Mouse (Mus musculus) skeletal muscle tissue, postnatal 0 days (tissue): ENCODE results near the gene Asprv1. TPM values are rescaled to one million over a fixed set of nuclear protein-coding genes. Genes with fewer than 3 reads are reported as not detected.

Source experiments
- polyA plus RNA-seq: library from polyadenylated mRNA; unstranded; fragments of >200 nt; fragmentation: Nextera tagmentation; extraction: Ambion mirVana; gene quantifications from 2 replicates; pipeline ENCODE4 v1.2.1, GENCODE M21; 2015

Gene Asprv1
- 0.45 and 66.0 TPM in 2 replicates for polyA plus RNA-seq

GRCm38 (mm10) chr6:86627946-86628345 lies at the start of gene Asprv1:
TSS of gene Asprv1 (plus strand) at chr6:86628164.

GRCm38 (mm10) chr6:86668580-86669239 lies 40.7 kb downstream of the Asprv1 start, which contains the start of gene Mxd1:
TSS of gene Mxd1 (minus strand) at chr6:86669161.

Other genes starting within 250 kb of the Asprv1 start
- gene Pcyox1, start 231.0 kb upstream of the Asprv1 start, polyA plus RNA-seq: 39.2 and 44.9 TPM in 2 replicates
- gene Tia1, start 223.9 kb upstream of the Asprv1 start, polyA plus RNA-seq: 47.2 and 47.5 TPM in 2 replicates
- gene Gm44790, start 201.5 kb upstream of the Asprv1 start, polyA plus RNA-seq: not detected in 2 replicates
- 12.4 and 13.8 TPM in 2 replicates for gene C87436, start 189.8 kb upstream of the Asprv1 start, polyA plus RNA-seq
- 313 and 350 TPM in 2 replicates for gene Pcbp1, start 101.8 kb upstream of the Asprv1 start, polyA plus RNA-seq
- gene Mxd1, start 41.0 kb downstream of the Asprv1 start, polyA plus RNA-seq: 3.4 and 4.3 TPM in 2 replicates
- gene Snrnp27, start 56.4 kb downstream of the Asprv1 start, polyA plus RNA-seq: 133 and 140 TPM in 2 replicates
- gene Gmcl1, start 105.2 kb downstream of the Asprv1 start, polyA plus RNA-seq: 5.8 and 9.0 TPM in 2 replicates
- gene Anxa4, start 165.4 kb downstream of the Asprv1 start, polyA plus RNA-seq: 36.0 and 41.0 TPM in 2 replicates
- 6.4 and 8.7 TPM in 2 replicates for gene Aak1, start 221.4 kb downstream of the Asprv1 start, polyA plus RNA-seq